Mouse (Mus musculus) bone marrow, adult 2 months (tissue): ENCODE measurements at regions not wholly inside any gene's neighbourhood (a gene's known extent, or its start where the extent isn't known, plus 50 kb on each side); places are given as distances from the start of the nearest gene placed in this dataset.

Experiments used
- CTCF ChIP-seq: fragments of 200-500 bp; IDR thresholded peaks from 2 replicates; pipeline ENCODE4 v1.5.1; 2011; ENCODE audit warnings: low read length, control low read depth; ENCODE audit not compliant: control insufficient read depth, insufficient read depth
- POLR2A ChIP-seq: fragments of 200-500 bp; IDR thresholded peaks from 2 replicates; pipeline ENCODE4 v1.6.1; 2011; ENCODE audit warnings: low read depth, mild to moderate bottlenecking, control low read depth, low read length, borderline replicate concordance; ENCODE audit not compliant: control insufficient read depth

GRCm38 (mm10) chr2:169515350-169515749 is 72.2 kb downstream of the Gm11011 start:
- TF ChIP-seq CTCF (no peak), POLR2A (no peak)
